Mouse (Mus musculus) ES-Bruce4 (cell line): ENCODE results near the gene Sgpp2.

Experiments used
- CTCF ChIP-seq: IDR thresholded peaks from one replicate; pipeline ENCODE4 v1.8.1; 2011; ENCODE audit warnings: low read depth, low read length
- EP300 ChIP-seq: IDR thresholded peaks from 2 replicates; pipeline ENCODE4 v1.6.1; 2011; ENCODE audit warnings: low read depth, low read length; ENCODE audit not compliant: insufficient read depth
- POLR2A ChIP-seq: IDR thresholded peaks from one replicate; pipeline ENCODE4 v1.8.1; 2011; ENCODE audit warnings: low read length; ENCODE audit not compliant: insufficient read depth

DNA sequence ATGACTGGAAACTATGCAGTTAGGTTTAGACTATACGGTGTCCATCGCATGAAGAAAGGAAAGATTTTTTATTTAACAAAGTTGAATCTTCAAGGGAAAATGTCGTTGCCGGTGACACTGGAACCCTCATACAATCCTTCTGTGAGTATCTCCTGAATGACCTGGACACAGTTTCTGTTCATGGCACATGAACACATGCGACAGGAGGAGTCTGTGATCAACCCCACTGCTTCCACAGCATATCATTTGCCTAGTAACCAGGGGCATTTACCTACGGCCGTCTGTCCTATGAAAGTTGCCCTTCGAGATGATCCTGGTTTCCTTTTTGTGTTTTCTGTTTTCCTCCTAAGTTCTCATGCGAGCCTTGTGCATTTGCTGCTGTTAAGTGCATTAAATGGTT, 123.3 kb downstream of the Sgpp2 start:
- TF ChIP-seq CTCF (no peak), POLR2A (no peak), EP300 (no peak)
